Mouse (Mus musculus) MEL (cell line): Measurements from ENCODE around the gene Dnajb7. TPM values are rescaled to one million over a fixed set of nuclear protein-coding genes. Genes with fewer than 3 reads are reported as not detected.

Experiments used
- DNase-seq: peaks from one replicate; pipeline ENCODE4 v3.0.0; 2011; ENCODE audit warnings: low read depth, low spot score
- H3K27ac ChIP-seq: 2 replicates; pipeline ENCODE4 v1.5.1; 2012; ENCODE audit warnings: low read depth, mild to moderate bottlenecking, control low read depth, low read length, moderate library complexity; ENCODE audit not compliant: control insufficient read depth
- H3K27me3 ChIP-seq, 2 experiments: fragments of 150-350 bp in 1 of 2; sonication (generic) in 1 of 2; 2 replicates each; pipeline ENCODE4 v1.6.1; 2012; ENCODE audit warnings: low read length in 2 of 2, mild to moderate bottlenecking in 2 of 2, improper control_type of control experiment in 1 of 2, moderate library complexity in 1 of 2; ENCODE audit not compliant: insufficient read depth in 2 of 2, control insufficient read depth in 1 of 2
- H3K36me3 ChIP-seq, 2 experiments: 2 replicates each; pipeline ENCODE4 v1.6.1; 2012 to 2014; ENCODE audit warnings: low read length in 2 of 2, improper control_type of control experiment in 1 of 2, inconsistent platforms in 1 of 2, mild to moderate bottlenecking in 1 of 2; ENCODE audit not compliant: insufficient read depth in 2 of 2, control insufficient read depth in 1 of 2
- H3K4me1 ChIP-seq, 2 experiments: fragments of 150-350 bp in 1 of 2; sonication (generic) in 1 of 2; 2 replicates each; pipeline ENCODE4 v1.6.1; 2012; ENCODE audit warnings: low read length in 2 of 2, improper control_type of control experiment in 1 of 2, mild to moderate bottlenecking in 1 of 2; ENCODE audit not compliant: insufficient read depth in 2 of 2, control insufficient read depth in 1 of 2
- H3K4me3 ChIP-seq, 2 experiments: fragments of 150-350 bp in 1 of 2; sonication (generic) in 1 of 2; 2 replicates each; pipeline ENCODE4 v1.5.1; 2012; ENCODE audit warnings: low read depth in 2 of 2, low read length in 2 of 2, mild to moderate bottlenecking in 2 of 2, moderate library complexity in 2 of 2, control low read depth in 1 of 2, improper control_type of control experiment in 1 of 2; ENCODE audit not compliant: control insufficient read depth in 1 of 2, insufficient read depth in 1 of 2
- H3K79me2 ChIP-seq: 2 replicates; pipeline ENCODE4 v1.6.1; 2012; ENCODE audit warnings: mild to moderate bottlenecking, low read length, moderate library complexity; ENCODE audit not compliant: control insufficient read depth, poor library complexity, insufficient read depth
- H3K9ac ChIP-seq: 2 replicates; pipeline ENCODE4 v1.6.1; 2012; ENCODE audit warnings: low read depth, mild to moderate bottlenecking, control low read depth, low read length, moderate library complexity; ENCODE audit not compliant: control insufficient read depth, poor library complexity, severe bottlenecking
- H3K9me3 ChIP-seq: fragments of 150-350 bp; sonication (generic); replicated peaks from 2 replicates; pipeline ENCODE4 v1.6.1; 2012; ENCODE audit warnings: mild to moderate bottlenecking, low read length, improper control_type of control experiment, moderate library complexity; ENCODE audit not compliant: insufficient read depth
- CTCF ChIP-seq, 3 experiments: IDR thresholded peaks in 2 of 3; conservative IDR thresholded peaks in 1 of 3; 2 replicates each; pipeline ENCODE4 v1.5.1; 2011 to 2012; ENCODE audit warnings: low read length in 3 of 3, low read depth in 2 of 3, mild to moderate bottlenecking in 2 of 3, improper control_type of control experiment in 1 of 3, inconsistent platforms in 1 of 3, mixed read lengths in 1 of 3, moderate library complexity in 1 of 3; ENCODE audit not compliant: control insufficient read depth in 1 of 3, insufficient read depth in 1 of 3, poor library complexity in 1 of 3, severe bottlenecking in 1 of 3
- E2F4 ChIP-seq: IDR thresholded peaks from 2 replicates; pipeline ENCODE4 v1.6.1; 2011; ENCODE audit warnings: low read depth, low read length, improper control_type of control experiment, borderline replicate concordance
- HCFC1 ChIP-seq: IDR thresholded peaks from 2 replicates; pipeline ENCODE4 v1.6.1; 2012; ENCODE audit warnings: low read depth, mild to moderate bottlenecking, inconsistent platforms, low read length, improper control_type of control experiment, moderate library complexity
- JUND ChIP-seq: IDR thresholded peaks from 2 replicates; pipeline ENCODE4 v1.6.1; 2011; ENCODE audit warnings: low read depth, mild to moderate bottlenecking, improper control_type of control experiment, low read length
- MAFK ChIP-seq: IDR thresholded peaks from 2 replicates; pipeline ENCODE4 v1.6.1; 2011; ENCODE audit warnings: low read depth, mild to moderate bottlenecking, low read length, improper control_type of control experiment, borderline replicate concordance
- MAZ ChIP-seq: IDR thresholded peaks from 2 replicates; pipeline ENCODE4 v1.6.1; 2012; ENCODE audit warnings: low read depth, mild to moderate bottlenecking, inconsistent platforms, low read length, improper control_type of control experiment
- MEF2A ChIP-seq: IDR thresholded peaks from 2 replicates; pipeline ENCODE4 v1.6.1; 2014; ENCODE audit warnings: low read depth, mild to moderate bottlenecking, inconsistent platforms, low read length, improper control_type of control experiment; ENCODE audit not compliant: poor library complexity, insufficient replicate concordance, severe bottlenecking; ENCODE audit errors: extremely low read depth
- NRF1 ChIP-seq: IDR thresholded peaks from 2 replicates; pipeline ENCODE4 v1.6.1; 2014; ENCODE audit warnings: low read depth, mild to moderate bottlenecking, inconsistent platforms, low read length, improper control_type of control experiment, moderate library complexity; ENCODE audit not compliant: poor library complexity, insufficient read depth, severe bottlenecking
- POLR2AphosphoS2 ChIP-seq: IDR thresholded peaks from 2 replicates; pipeline ENCODE4 v1.6.1; 2011; ENCODE audit warnings: low read length, improper control_type of control experiment
- RAD21 ChIP-seq: IDR thresholded peaks from 2 replicates; pipeline ENCODE4 v1.6.1; 2011; ENCODE audit warnings: mild to moderate bottlenecking, low read depth, low read length, improper control_type of control experiment
- RCOR1 ChIP-seq: IDR thresholded peaks from 2 replicates; pipeline ENCODE4 v1.6.1; 2012; ENCODE audit warnings: low read depth, mild to moderate bottlenecking, inconsistent platforms, low read length, improper control_type of control experiment
- SIN3A ChIP-seq: IDR thresholded peaks from 2 replicates; pipeline ENCODE4 v1.6.1; 2012; ENCODE audit warnings: low read length, improper control_type of control experiment, inconsistent platforms
- UBTF ChIP-seq: IDR thresholded peaks from 2 replicates; pipeline ENCODE4 v1.6.1; 2012; ENCODE audit warnings: low read depth, mild to moderate bottlenecking, inconsistent platforms, low read length, improper control_type of control experiment, moderate library complexity, borderline replicate concordance; ENCODE audit not compliant: insufficient read depth
- USF1 ChIP-seq: IDR thresholded peaks from 2 replicates; pipeline ENCODE4 v1.6.1; 2014; ENCODE audit warnings: low read depth, mild to moderate bottlenecking, inconsistent platforms, low read length, improper control_type of control experiment, moderate library complexity
- USF2 ChIP-seq, 2 experiments: IDR thresholded peaks; 2 replicates each; pipeline ENCODE4 v1.6.1; 2011 to 2012; ENCODE audit warnings: improper control_type of control experiment in 2 of 2, low read length in 2 of 2, borderline replicate concordance in 1 of 2, inconsistent platforms in 1 of 2, low read depth in 1 of 2, mild to moderate bottlenecking in 1 of 2; ENCODE audit not compliant: insufficient read depth in 1 of 2
- ZMIZ1 ChIP-seq: IDR thresholded peaks from 2 replicates; pipeline ENCODE4 v1.6.1; 2012; ENCODE audit warnings: low read depth, mild to moderate bottlenecking, inconsistent platforms, low read length, improper control_type of control experiment, moderate library complexity
- ZNF384 ChIP-seq: IDR thresholded peaks from 2 replicates; pipeline ENCODE4 v1.6.1; 2012; ENCODE audit warnings: low read depth, mild to moderate bottlenecking, inconsistent platforms, low read length, improper control_type of control experiment
- polyA plus RNA-seq, 2 experiments: library from polyadenylated mRNA; stranded (reverse) in 1 of 2; unstranded in 1 of 2; fragments of >175 nt in 1 of 2; fragments of >200 nt in 1 of 2; gene quantifications; 2 replicates each; pipeline versions ENCODE4 v1.2.1 to v1.2.4; 2012; ENCODE audit warnings: low replicate concordance in 2 of 2, low read depth in 1 of 2; ENCODE audit not compliant: insufficient read length in 2 of 2, insufficient read depth in 1 of 2, missing spikeins in 1 of 2
- total RNA-seq: library from RNA; depleted of rRNA; stranded (reverse); fragments of 300-350 nt; gene quantifications from 2 replicates; pipeline ENCODE4 v1.2.3, GENCODE M21; 2012

Gene Dnajb7
- total and polyA plus RNA-seq, 3 experiments = 0.17 TPM; not detected in 2

GRCm38 (mm10) chr15:81366241-81366640 is 41.9 kb downstream of the Dnajb7 start:
- Histone ChIP-seq H3K9ac (no peak overlapping the region), H3K27me3 (no peaks in the 10 kb centered on the region), H3K36me3 (peaks cover 17 to 48% of the 10 kb centered on the region in 2 experiments), H3K27ac (no peak overlapping the region), H3K4me1 (peaks cover 3% of the 10 kb centered on the region in 2 experiments; a peak in 3 of 4 replicates), H3K79me2 (no peaks in the 10 kb centered on the region; the same call in 1 of the 2 replicates), H3K4me3 (no peak overlapping the region), H3K9me3 (no peaks in the 10 kb centered on the region)
- no peak for TF ChIP-seq MEF2A
- TF ChIP-seq HCFC1 = no peak
- no peak for TF ChIP-seq ZMIZ1
- TF ChIP-seq POLR2AphosphoS2 = no peak
- no peak for TF ChIP-seq JUND
- no peak for TF ChIP-seq MAFK
- no peak for TF ChIP-seq USF2 (IDR thresholded peaks at IDR 0.05; ENCODE audit: borderline replicate concordance in 1 of 2, insufficient read depth in 1 of 2, low read depth in 1 of 2, low read length in 2 of 2)
- no peak for TF ChIP-seq UBTF
- TF ChIP-seq MAZ = no peak
- no peak for TF ChIP-seq RAD21
- no peak for TF ChIP-seq USF1
- TF ChIP-seq NRF1 = no peak
- DNase-seq = no peak

- Histone ChIP-seq H3K4me1 (peaks cover 3% of the 10 kb centered on the region in 2 experiments; a peak in 3 of 4 replicates), H3K79me2 (peaks cover 3% of the 10 kb centered on the region), H3K27me3 (no peaks in the 10 kb centered on the region), H3K9ac (no peak overlapping the region), H3K9me3 (no peaks in the 10 kb centered on the region), H3K36me3 (peaks cover 17 to 42% of the 10 kb centered on the region in 2 experiments), H3K27ac (no peak overlapping the region), H3K4me3 (no peak overlapping the region)
- TF ChIP-seq SIN3A (no peak), E2F4 (no peak), HCFC1 (no peak), RCOR1 (no peak), CTCF (IDR thresholded peaks at IDR 0.05 in 2 of 3, conservative IDR thresholded peaks at IDR 0.05 in 1 of 3; ENCODE audit: control insufficient read depth in 1 of 3, insufficient read depth in 1 of 3, low read depth in 2 of 3, low read length in 3 of 3, poor library complexity in 1 of 3, severe bottlenecking in 1 of 3) (no peak), ZNF384 (no peak)
- no peak for DNase-seq
Measured at GRCm38 (mm10) chr15:81365246-81365645, 42.9 kb downstream of the Dnajb7 start.
